Mouse (Mus musculus) kidney, adult 2 months (tissue): ENCODE data around the gene Hoxb4. TPM values are rescaled to one million over a fixed set of nuclear protein-coding genes. Genes with fewer than 3 reads are reported as not detected.

ENCODE experiments used
- DNase-seq: peaks from one replicate; pipeline ENCODE4 v3.0.0; 2021
- H3K27ac ChIP-seq: fragments of 200-500 bp; 2 replicates; pipeline ENCODE4 v1.5.1; 2012; ENCODE audit warnings: low read depth, low read length, control low read depth, inconsistent platforms; ENCODE audit not compliant: insufficient read depth
- H3K27me3 ChIP-seq: fragments of 200-500 bp; replicated peaks from 2 replicates; pipeline ENCODE4 v1.6.1; 2012; ENCODE audit warnings: mild to moderate bottlenecking, moderate library complexity, low read length, inconsistent platforms; ENCODE audit not compliant: control insufficient read depth, insufficient read depth
- H3K36me3 ChIP-seq: fragments of 200-500 bp; 2 replicates; pipeline ENCODE4 v1.6.1; 2012; ENCODE audit warnings: mild to moderate bottlenecking, moderate library complexity, low read length, inconsistent platforms; ENCODE audit not compliant: control insufficient read depth, insufficient read depth
- H3K4me1 ChIP-seq: fragments of 200-500 bp; 2 replicates; pipeline ENCODE4 v1.6.1; 2011; ENCODE audit warnings: low read length; ENCODE audit not compliant: control insufficient read depth, insufficient read depth
- H3K4me3 ChIP-seq: fragments of 200-500 bp; 2 replicates; pipeline ENCODE4 v1.5.1; 2011; ENCODE audit warnings: mild to moderate bottlenecking, low read depth, low read length, control low read depth; ENCODE audit not compliant: insufficient read depth
- CTCF ChIP-seq: fragments of 200-500 bp; conservative IDR thresholded peaks from 2 replicates; pipeline ENCODE4 v1.5.1; 2011; ENCODE audit warnings: low read depth, mild to moderate bottlenecking, control low read depth, low read length, moderate library complexity, mixed read lengths; ENCODE audit not compliant: insufficient read depth, insufficient read length
- POLR2A ChIP-seq: fragments of 200-500 bp; IDR thresholded peaks from one replicate; pipeline ENCODE4 v1.6.1; 2011; ENCODE audit warnings: low read depth, low read length, control low read depth
- WGBS: fragments of 180-500 bp; shearing (Covaris S2); methylation state at CpG from one replicate; pipeline ENCODE4 v1.1.7; 2018; 5-methylcytosine and 5-hydroxymethylcytosine counted together
- polyA plus RNA-seq: library from polyadenylated mRNA; depleted of rRNA; stranded (reverse); fragments of >200 nt; gene quantifications from 2 replicates; pipeline ENCODE4 v1.2.3, GENCODE M21; 2012

Gene Hoxb4
- polyA plus RNA-seq, 1 experiment: 12.6 TPM

DNA sequence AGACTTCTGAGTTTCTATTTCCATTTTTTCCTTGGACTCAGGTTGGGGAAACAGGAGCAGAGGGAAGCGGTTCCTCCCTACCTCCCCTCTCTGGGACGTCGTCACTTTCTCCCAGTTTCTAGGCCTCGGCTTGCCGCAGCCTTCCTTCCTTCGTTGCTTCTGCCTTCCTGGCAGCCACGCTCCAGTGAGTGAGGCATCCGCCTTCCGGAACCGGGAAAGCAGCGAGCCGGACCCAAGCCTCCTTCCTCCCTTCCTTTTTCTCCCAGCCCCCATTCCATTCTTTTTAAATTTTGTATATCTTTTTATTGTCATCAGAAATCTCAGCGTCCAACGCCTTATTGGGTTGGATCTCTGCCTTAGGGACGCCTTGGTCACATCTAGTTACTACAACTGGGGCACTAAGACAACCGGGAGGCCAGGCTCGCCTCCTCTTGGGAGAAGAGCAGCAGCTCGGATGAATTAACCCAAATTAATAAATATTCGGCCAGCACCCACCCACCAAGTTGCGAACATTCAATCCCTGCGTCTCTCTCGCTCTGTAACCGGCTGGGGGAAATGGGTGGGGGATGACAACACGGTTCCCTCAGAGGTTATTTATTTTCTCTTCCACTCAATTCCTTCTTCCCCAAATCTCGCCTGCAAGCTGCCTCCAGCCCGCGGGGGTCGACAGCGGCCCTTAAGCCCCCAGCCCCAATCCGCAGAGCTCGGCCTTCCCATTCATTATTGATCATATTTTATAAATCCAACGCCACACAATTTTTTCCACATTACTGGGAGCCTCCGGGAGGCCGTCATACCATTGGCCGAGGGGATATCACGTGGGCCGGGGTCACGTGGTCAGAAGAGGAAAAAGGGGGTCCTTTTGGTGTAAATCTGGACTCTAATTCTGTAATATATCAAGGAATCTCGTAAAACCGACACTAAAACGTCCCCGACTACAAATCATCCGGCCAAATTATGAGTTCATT is 32.0 kb upstream of the Hoxb4 start, which contains the start of gene Hoxb7:
Gene Hoxb7 (plus strand): TSS at position 853 of the 968 bp plus-strand sequence.
- Histone ChIP-seq H3K27me3 (no peaks in the 10 kb centered on the region), H3K27ac (peak within 1 kb of the TSS; percentile 91), H3K4me1 (peaks cover 12% of the 10 kb centered on the region; the same call in 1 of the 2 replicates), H3K36me3 (no peaks in the 10 kb centered on the region), H3K4me3 (peak within 1 kb of the TSS; percentile 76)
- TF ChIP-seq CTCF: no peak
- TF ChIP-seq POLR2A: peak; percentile 67
- WGBS: under 1% methylated on average over 43 of the region's 43 CpGs
- peak; percentile 93 for DNase-seq

DNA sequence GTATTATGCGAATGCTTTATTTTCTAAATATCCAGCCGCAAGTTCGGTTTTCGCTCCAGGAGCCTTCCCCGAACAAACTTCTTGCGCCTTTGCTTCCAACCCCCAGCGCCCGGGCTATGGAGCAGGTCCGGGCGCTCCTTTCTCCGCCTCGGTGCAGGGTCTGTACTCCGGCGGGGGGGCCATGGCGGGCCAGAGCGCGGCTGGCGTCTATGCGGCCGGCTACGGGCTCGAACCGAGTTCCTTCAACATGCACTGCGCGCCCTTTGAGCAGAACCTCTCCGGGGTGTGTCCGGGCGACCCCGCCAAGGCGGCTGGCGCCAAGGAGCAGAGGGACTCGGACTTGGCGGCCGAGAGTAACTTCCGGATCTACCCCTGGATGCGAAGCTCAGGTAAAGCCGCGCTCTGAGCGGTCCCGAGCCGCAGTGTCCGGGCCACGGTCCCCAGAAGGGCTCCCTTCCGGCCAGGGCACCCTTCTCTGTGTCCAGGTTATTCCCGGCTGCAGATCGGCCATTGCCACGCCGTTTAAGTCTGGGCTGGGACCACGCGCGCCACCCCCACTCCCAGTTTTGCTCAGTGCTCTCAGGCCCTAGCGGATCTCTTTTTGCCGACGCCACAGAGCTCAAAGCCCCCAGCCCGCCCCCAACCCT is 31.2 kb upstream of the Hoxb4 start:
- TF ChIP-seq POLR2A (peak; percentile 25), CTCF (no peak)
- DNase-seq: peak; percentile 85
- WGBS: under 1% methylated on average over 55 of the region's 55 CpGs
- Histone ChIP-seq H3K27me3 (no peaks in the 10 kb centered on the region), H3K4me1 (peaks cover 14% of the 10 kb centered on the region; the same call in 1 of the 2 replicates), H3K27ac (peak overlapping the region; percentile 91), H3K4me3 (peak overlapping the region; percentile 76), H3K36me3 (no peaks in the 10 kb centered on the region)

DNA sequence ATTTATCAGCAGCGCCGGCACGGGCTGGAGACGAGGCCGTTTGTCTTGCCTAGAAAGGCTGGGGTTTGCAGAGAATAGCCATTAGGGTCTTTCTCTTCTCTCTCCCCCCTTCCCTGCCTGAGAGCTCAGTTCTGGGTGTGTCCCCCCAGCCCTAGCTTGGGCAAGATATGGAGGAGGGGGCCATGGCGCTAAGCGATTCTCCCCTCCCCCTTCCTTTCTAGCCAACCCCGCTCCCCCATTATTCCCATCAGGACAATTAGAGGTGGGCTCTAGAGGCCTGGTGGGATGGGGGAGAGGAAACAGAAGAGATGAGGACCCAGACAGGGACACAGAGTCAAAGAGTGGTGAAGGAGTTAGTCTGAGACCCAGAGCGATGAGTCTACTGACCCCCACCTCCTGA is 30.7 kb upstream of the Hoxb4 start:
- peak overlapping the region; percentile 91 for H3K27ac ChIP-seq
- H3K4me3 ChIP-seq: peak overlapping the region; percentile 76
- H3K4me1 ChIP-seq: peaks cover 15% of the 10 kb centered on the region; the same call in 1 of the 2 replicates
- no peaks in the 10 kb centered on the region for H3K27me3 ChIP-seq
- no peaks in the 10 kb centered on the region for H3K36me3 ChIP-seq
- WGBS: 10% methylated on average over 9 of the region's 9 CpGs
- TF ChIP-seq CTCF: no peak
- TF ChIP-seq POLR2A: no peak
- DNase-seq: no peak

DNA sequence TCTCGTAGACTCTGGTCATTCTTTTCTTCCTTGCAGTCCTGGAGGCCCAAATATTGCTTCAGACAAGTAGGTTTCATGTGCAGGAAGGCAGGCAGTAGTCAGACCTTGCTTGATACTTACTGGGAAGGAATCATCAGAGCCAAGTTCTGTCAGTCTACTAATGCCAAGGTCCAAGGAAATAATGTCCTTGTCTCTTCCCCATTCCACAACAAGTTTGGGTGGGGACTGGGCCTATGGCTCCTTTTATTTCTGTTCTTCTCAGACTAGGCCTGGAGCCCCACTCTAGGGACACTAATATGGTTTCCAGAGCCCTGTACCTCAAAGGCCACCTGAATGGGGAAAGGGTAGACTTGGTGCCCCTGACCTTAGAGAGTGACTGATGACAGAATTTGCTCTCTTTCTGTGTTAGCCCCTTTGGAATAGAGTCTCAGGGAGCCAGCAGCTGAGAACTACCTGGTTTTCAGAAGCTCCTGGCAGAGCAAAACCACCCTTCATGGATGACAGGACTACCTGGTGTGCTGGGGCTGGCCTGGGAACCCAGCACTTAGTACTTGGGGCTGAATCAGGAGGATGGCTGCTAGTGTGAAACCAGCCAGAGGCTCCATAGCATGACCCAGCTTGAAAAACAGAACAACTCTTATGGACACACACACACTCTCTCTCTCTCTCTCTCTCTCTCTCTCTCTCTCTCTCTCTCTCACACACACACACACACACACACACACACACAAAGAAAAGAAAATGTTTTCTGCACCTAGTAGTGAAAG is 29.4 kb upstream of the Hoxb4 start:
- Histone ChIP-seq H3K27ac (peak overlapping the region; percentile 91), H3K4me3 (peak overlapping the region; percentile 1; the same call in 1 of the 2 replicates), H3K27me3 (no peaks in the 10 kb centered on the region), H3K4me1 (peaks cover 15% of the 10 kb centered on the region; the same call in 1 of the 2 replicates), H3K36me3 (no peaks in the 10 kb centered on the region)
- DNase-seq: no peak
- TF ChIP-seq CTCF (no peak), POLR2A (no peak)
- 56% methylated on average over 1 of the region's 1 CpGs for WGBS

DNA sequence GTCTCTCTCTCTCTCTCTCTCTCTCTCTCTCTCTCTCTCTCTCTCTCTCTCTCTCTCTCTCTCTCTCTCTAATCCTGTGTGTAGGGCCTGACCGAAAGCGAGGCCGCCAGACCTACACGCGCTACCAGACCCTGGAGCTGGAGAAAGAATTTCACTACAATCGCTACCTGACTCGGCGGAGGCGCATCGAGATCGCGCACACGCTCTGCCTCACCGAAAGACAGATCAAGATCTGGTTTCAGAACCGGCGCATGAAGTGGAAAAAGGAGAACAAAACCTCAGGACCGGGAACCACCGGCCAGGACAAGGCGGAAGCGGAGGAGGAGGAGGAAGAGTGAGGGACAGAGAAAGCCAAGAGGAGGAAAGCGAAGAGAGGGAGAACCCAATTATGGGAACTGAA is 28.8 kb upstream of the Hoxb4 start:
- H3K27me3 ChIP-seq: no peaks in the 10 kb centered on the region
- H3K36me3 ChIP-seq: no peaks in the 10 kb centered on the region
- H3K4me3 ChIP-seq: peak overlapping the region; percentile 16
- DNase-seq: peak; percentile 58
- TF ChIP-seq CTCF: no peak
- TF ChIP-seq POLR2A: no peak
- 45% methylated on average over 21 of the region's 21 CpGs for WGBS
- H3K27ac ChIP-seq: peak overlapping the region; percentile 91
- H3K4me1 ChIP-seq: peaks cover 15% of the 10 kb centered on the region; the same call in 1 of the 2 replicates

DNA sequence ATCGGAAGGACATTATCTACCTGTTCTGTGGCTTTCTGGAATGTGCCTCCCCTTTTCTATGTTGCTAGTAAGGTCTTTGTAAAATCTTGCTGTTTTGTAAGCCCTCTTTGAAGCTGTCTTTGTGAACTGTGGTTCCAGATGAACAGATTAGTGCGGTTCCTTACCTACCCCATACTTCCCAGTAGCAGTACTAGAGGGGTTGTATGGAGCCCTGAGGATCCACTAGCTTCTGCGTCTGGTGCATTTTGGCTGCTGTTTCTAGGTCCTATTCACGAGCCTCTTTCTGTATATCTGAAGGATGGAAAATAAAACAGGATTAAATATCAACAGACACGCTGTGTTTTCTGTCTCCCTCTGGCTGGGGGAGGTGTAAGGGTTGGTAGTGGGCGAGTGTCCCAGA is 28.2 kb upstream of the Hoxb4 start:
- Histone ChIP-seq H3K27me3 (no peaks in the 10 kb centered on the region), H3K27ac (peak overlapping the region; percentile 79), H3K4me3 (no peak overlapping the region), H3K4me1 (peaks cover 15% of the 10 kb centered on the region; the same call in 1 of the 2 replicates), H3K36me3 (no peaks in the 10 kb centered on the region)
- 46% methylated on average over 6 of the region's 6 CpGs for WGBS
- TF ChIP-seq POLR2A: no peak
- no peak for TF ChIP-seq CTCF
- no peak for DNase-seq
